Comparison of ENCODE assay signal across 26 mouse cellular contexts in the genomic region with DNA sequence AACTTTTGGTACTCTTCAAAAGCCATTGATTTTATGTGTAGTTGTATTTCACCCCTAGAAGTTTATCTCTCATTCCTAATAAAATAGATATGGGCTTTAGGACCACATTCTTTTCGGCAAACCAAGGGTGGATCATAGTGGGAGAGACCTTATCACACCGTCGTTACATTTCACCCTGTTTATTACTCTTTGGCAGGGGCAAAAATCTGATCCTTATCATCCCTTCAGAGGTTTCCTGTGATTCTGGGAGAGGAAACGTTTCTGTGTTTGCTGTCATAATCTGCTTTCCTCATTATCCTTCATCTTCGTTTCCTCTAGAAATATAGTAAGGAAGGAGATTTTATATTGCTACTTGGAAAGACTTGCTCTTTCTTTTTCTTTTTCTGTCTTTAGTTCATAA.
"Had no signal": no experiment of that assay in that cellular context is flagged by ENCODE, and none has a peak within 500 bp of the region (broad histone marks: within the 10 kb centered on the region; RNA-seq: fewer than 3 reads in every experiment).

No protein-coding gene starts in this region.

- H3K27me3 ChIP-seq: heart, embryonic 13.5 days; heart, embryonic 15.5 days; hindbrain, embryonic 12.5 days; intestine, embryonic 15.5 days; limb, embryonic 12.5 days had no signal

- DNase-seq: gastrocnemius, postnatal 10 days; gastrocnemius, postnatal 25 days; heart, adult 2 months; heart, postnatal 14 days; heart, postnatal 36 days; kidney, adult 18-20 months; kidney, adult 8-10 months; kidney, postnatal 10 days; kidney, postnatal 25 days; kidney, postnatal 4 days; liver had no signal

- H3K9ac ChIP-seq: heart, embryonic 13.5 days; heart, embryonic 15.5 days; hindbrain, embryonic 12.5 days; hindbrain, embryonic 14.5 days; intestine, embryonic 15.5 days; limb, embryonic 12.5 days had no signal

- H3K9me3 ChIP-seq: heart, embryonic 13.5 days; heart, embryonic 15.5 days; hindbrain, embryonic 10.5 days; hindbrain, embryonic 12.5 days; intestine, embryonic 15.5 days; limb, embryonic 10.5 days; limb, embryonic 12.5 days had no signal

- H3K4me1 ChIP-seq: heart, embryonic 13.5 days; heart, embryonic 15.5 days; hindbrain, embryonic 10.5 days; hindbrain, embryonic 12.5 days; intestine, embryonic 15.5 days; limb, embryonic 10.5 days; limb, embryonic 12.5 days had no signal

- H3K4me3 ChIP-seq: heart, adult 2 months; heart, embryonic 13.5 days; heart, embryonic 15.5 days; hindbrain, embryonic 10.5 days; hindbrain, embryonic 12.5 days; intestine, embryonic 15.5 days; layer of hippocampus, adult 2 months; left cerebral cortex, adult 2 months; limb, embryonic 10.5 days; limb, embryonic 12.5 days had no signal

- ATAC-seq: forebrain, embryonic 16.5 days; hindbrain, embryonic 16.5 days; inflammation-experienced regulatory T-cells, adult 6 months; intestine, embryonic 15.5 days; intestine, postnatal 0 days had no signal

- H3K4me2 ChIP-seq: heart, embryonic 11.5 days; heart, embryonic 13.5 days; heart, embryonic 15.5 days; hindbrain, embryonic 12.5 days; hindbrain, embryonic 14.5 days; intestine, embryonic 15.5 days; limb, embryonic 12.5 days had no signal

- H3K27ac ChIP-seq: heart, adult 2 months; heart, embryonic 13.5 days; heart, embryonic 15.5 days; hindbrain, embryonic 10.5 days; hindbrain, embryonic 12.5 days; hindbrain, embryonic 14.5 days; intestine, embryonic 15.5 days; layer of hippocampus, adult 2 months; left cerebral cortex, adult 2 months; limb, embryonic 10.5 days; limb, embryonic 12.5 days had no signal

- H3K36me3 ChIP-seq: heart, embryonic 13.5 days; heart, embryonic 15.5 days; hindbrain, embryonic 10.5 days; hindbrain, embryonic 12.5 days; intestine, embryonic 15.5 days; limb, embryonic 10.5 days; limb, embryonic 12.5 days had no signal
